Comparison of ENCODE assay signal across 9 mouse cellular contexts in genomic region chr4:137897298-137897612, GRCm38 (mm10). TPM values are rescaled to one million over a fixed set of nuclear protein-coding genes. Genes with fewer than 3 reads are reported as not detected.
DNase-seq lines count a peak whose midpoint lies in the region; ATAC-seq and TF ChIP-seq lines count a peak whose summit lies in the region.
"Had no signal": no experiment of that assay in that cellular context is flagged by ENCODE, and none has a peak within 500 bp of the region (broad histone marks: within the 10 kb centered on the region; RNA-seq: fewer than 3 reads in every experiment).

No protein-coding gene starts in this region.

- DNase-seq in liver, adult 2 months (ENCODE audit: extremely low read depth, low read depth, low spot score), result peak; percentile 36
- DNase-seq in liver, postnatal 0 days, result no peak
- DNase-seq in fibroblast of lung, adult 2 months (ENCODE audit: low read depth), result peak; percentile 65
- no peak for DNase-seq in heart, embryonic 10.5 days (ENCODE audit: low spot score)
- DNase-seq in limb, embryonic 14.5 days (ENCODE audit: low spot score), result peak; percentile 86
- DNase-seq in thymus, postnatal 25 days, result no peak

- TF ChIP-seq CTCF in liver, adult 2 months (IDR thresholded peaks at IDR 0.05; ENCODE audit: low read depth, low read length), result no peak
- TF ChIP-seq CTCF in liver, postnatal 0 days (IDR thresholded peaks at IDR 0.05; ENCODE audit: low read depth), result no peak
- no peak for TF ChIP-seq CTCF in olfactory bulb, adult 2 months (IDR thresholded peaks at IDR 0.05; ENCODE audit: insufficient read depth, low read depth, low read length)

- TF ChIP-seq EP300 in liver, postnatal 0 days (IDR thresholded peaks at IDR 0.05; ENCODE audit: low read depth), result no peak

- H3K9me3 ChIP-seq in liver, postnatal 0 days (ENCODE audit: low read length), result no peaks in the 10 kb centered on the region
- H3K9me3 ChIP-seq in heart, embryonic 10.5 days, result no peaks in the 10 kb centered on the region
- H3K9me3 ChIP-seq in kidney, embryonic 14.5 days (ENCODE audit: control insufficient read depth, low read length), result no peaks in the 10 kb centered on the region
- H3K9me3 ChIP-seq in limb, embryonic 14.5 days (ENCODE audit: control insufficient read depth, low read length), result no peaks in the 10 kb centered on the region

- H3K79me2 ChIP-seq in liver, adult 2 months (ENCODE audit: control insufficient read depth, insufficient read depth, low read length), result peaks cover 55% of the 10 kb centered on the region

- no peaks in the 10 kb centered on the region for H3K27me3 ChIP-seq in liver, adult 2 months (ENCODE audit: control insufficient read depth, insufficient read depth, low read length)
- no peaks in the 10 kb centered on the region for H3K27me3 ChIP-seq in liver, postnatal 0 days (ENCODE audit: insufficient read depth, low read length)
- no peaks in the 10 kb centered on the region for H3K27me3 ChIP-seq in heart, embryonic 10.5 days (ENCODE audit: insufficient read depth, poor library complexity, severe bottlenecking)
- H3K27me3 ChIP-seq in kidney, embryonic 14.5 days (ENCODE audit: control insufficient read depth, insufficient read depth, low read length), result no peaks in the 10 kb centered on the region
- no peaks in the 10 kb centered on the region for H3K27me3 ChIP-seq in limb, embryonic 14.5 days (ENCODE audit: control insufficient read depth, insufficient read depth, low read length)

- no peak overlapping the region for H3K9ac ChIP-seq in liver, adult 2 months (ENCODE audit: low read depth, low read length)
- H3K9ac ChIP-seq in liver, postnatal 0 days (replicated peaks), result no peak overlapping the region
- peak overlapping the region; percentile 8; the same call in 1 of the 2 replicates for H3K9ac ChIP-seq in kidney, embryonic 14.5 days (ENCODE audit: low read depth, low read length)
- peak overlapping the region; percentile 34; the same call in 1 of the 2 replicates for H3K9ac ChIP-seq in limb, embryonic 14.5 days (ENCODE audit: low read depth, low read length, severe bottlenecking)

- H3K36me3 ChIP-seq in liver, adult 2 months (ENCODE audit: control insufficient read depth, insufficient read depth, low read length), result no peaks in the 10 kb centered on the region
- 0 out of 2 replicates have a peak, but pooled peaks cover 5% of the 10 kb centered on the region for H3K36me3 ChIP-seq in liver, postnatal 0 days (replicated peaks; ENCODE audit: insufficient read depth, low read length)
- 0 out of 2 replicates have a peak, but pooled peaks cover 6% of the 10 kb centered on the region for H3K36me3 ChIP-seq in heart, embryonic 10.5 days
- H3K36me3 ChIP-seq in kidney, embryonic 14.5 days (ENCODE audit: control insufficient read depth, insufficient read depth, low read length), result no peaks in the 10 kb centered on the region
- no peaks in the 10 kb centered on the region for H3K36me3 ChIP-seq in limb, embryonic 14.5 days (ENCODE audit: control insufficient read depth, insufficient read depth, low read length)

- ATAC-seq in liver, postnatal 0 days, result no peak
- peak; percentile 58 for ATAC-seq in kidney, embryonic 14.5 days (ENCODE audit: low FRiP score, low TSS enrichment)
- ATAC-seq in limb, embryonic 14.5 days (ENCODE audit: low FRiP score, low read depth), result peak; percentile 44

- TF ChIP-seq POLR2A in liver, adult 2 months (IDR thresholded peaks at IDR 0.05; ENCODE audit: extremely low read depth, insufficient read depth, low read length), result no peak
- TF ChIP-seq POLR2A in limb, embryonic 14.5 days (IDR thresholded peaks at IDR 0.05; ENCODE audit: borderline replicate concordance, extremely low read depth, insufficient read depth, insufficient read length), result no peak
- TF ChIP-seq POLR2A in olfactory bulb, adult 2 months (IDR thresholded peaks at IDR 0.05; ENCODE audit: insufficient read depth, low read depth, low read length), result no peak

- WGBS in liver, adult 2 months, result 26% methylated on average over 8 of the region's 8 CpGs
- WGBS in liver, postnatal 0 days (ENCODE audit: insufficient replicate concordance), result 52% methylated on average over 8 of the region's 8 CpGs
- 14% methylated on average over 8 of the region's 8 CpGs for WGBS in heart, embryonic 10.5 days
- WGBS in kidney, embryonic 14.5 days, result 18% methylated on average over 8 of the region's 8 CpGs
- 6% methylated on average over 8 of the region's 8 CpGs for WGBS in limb, embryonic 14.5 days
- WGBS in olfactory bulb, adult 2 months, result 15% methylated on average over 8 of the region's 8 CpGs

- no peak overlapping the region for H3K27ac ChIP-seq in liver, adult 2 months (replicated peaks; ENCODE audit: insufficient read depth, low read depth, low read length)
- no peak overlapping the region for H3K27ac ChIP-seq in liver, postnatal 0 days (ENCODE audit: low read depth)
- H3K27ac ChIP-seq in heart, embryonic 10.5 days, result peak overlapping the region; percentile 80
- 0 out of 2 replicates have a peak overlapping the region, but pooled peaks have one; percentile 44 for H3K27ac ChIP-seq in kidney, embryonic 14.5 days (ENCODE audit: low read depth, low read length)
- H3K27ac ChIP-seq in limb, embryonic 14.5 days (replicated peaks; ENCODE audit: low read depth, low read length), result peak overlapping the region; percentile 79
- H3K27ac ChIP-seq in olfactory bulb, adult 2 months (ENCODE audit: insufficient read depth, low read depth, low read length), result peak overlapping the region; percentile 21; the same call in 1 of the 2 replicates

- H3K4me1 ChIP-seq in liver, adult 2 months (ENCODE audit: control insufficient read depth, insufficient read depth, low read length), result peaks cover 26% of the 10 kb centered on the region
- H3K4me1 ChIP-seq in liver, postnatal 0 days (ENCODE audit: insufficient read depth), result no peaks in the 10 kb centered on the region
- peaks cover 64% of the 10 kb centered on the region for H3K4me1 ChIP-seq in heart, embryonic 10.5 days
- peaks cover 35% of the 10 kb centered on the region for H3K4me1 ChIP-seq in kidney, embryonic 14.5 days (ENCODE audit: control insufficient read depth, insufficient read depth, low read length)
- H3K4me1 ChIP-seq in limb, embryonic 14.5 days (ENCODE audit: control insufficient read depth, insufficient read depth, low read length), result peaks cover 45% of the 10 kb centered on the region
- H3K4me1 ChIP-seq in olfactory bulb, adult 2 months (ENCODE audit: control insufficient read depth, insufficient read depth, low read length), result peaks cover 49% of the 10 kb centered on the region

- no peak overlapping the region for H3K4me3 ChIP-seq in liver, adult 2 months (ENCODE audit: insufficient read depth, low read depth, low read length)
- H3K4me3 ChIP-seq in liver, postnatal 0 days (ENCODE audit: low read depth, low read length), result no peak overlapping the region
- no peak overlapping the region for H3K4me3 ChIP-seq in heart, embryonic 10.5 days
- H3K4me3 ChIP-seq in kidney, embryonic 14.5 days (ENCODE audit: low read length), result no peak overlapping the region
- no peak overlapping the region for H3K4me3 ChIP-seq in limb, embryonic 14.5 days (replicated peaks; ENCODE audit: low read length)
- H3K4me3 ChIP-seq in olfactory bulb, adult 2 months (ENCODE audit: insufficient read depth, low read depth, low read length), result no peak overlapping the region
- H3K4me3 ChIP-seq: erythroblast, embryonic 14.5 days had no signal

- H3K4me2 ChIP-seq in liver, postnatal 0 days (ENCODE audit: low read depth, low read length), result no peak overlapping the region
- no peak overlapping the region for H3K4me2 ChIP-seq in kidney, embryonic 14.5 days (replicated peaks; ENCODE audit: low read depth, low read length)
- peak overlapping the region; percentile 20; the same call in 1 of the 2 replicates for H3K4me2 ChIP-seq in limb, embryonic 14.5 days (replicated peaks; ENCODE audit: low read depth, low read length, severe bottlenecking)

RNA-seq across cellular contexts. Expression of gene Ece1, which starts 35.2 kb away (rescaled TPM):
- 430 and 630 TPM in 2 replicates for total RNA-seq in liver, adult 2 months (2014; rRNA removed)
- 55.2 and 213 TPM in 2 replicates for polyA plus RNA-seq in liver, adult 2 months (2012; rRNA removed)
- polyA plus RNA-seq in liver, postnatal 0 days (2015; fragmentation: Nextera tagmentation; extraction: Ambion mirVana), result 32.9 and 35.7 TPM in 2 replicates
- polyA plus RNA-seq in heart, embryonic 10.5 days (2016; fragmentation: Nextera tagmentation; extraction: Ambion mirVana), result 118 and 165 TPM in 2 replicates
- polyA plus RNA-seq in kidney, embryonic 14.5 days (2014; fragmentation: Nextera tagmentation; extraction: Ambion mirVana), result 35.0 and 69.0 TPM in 2 replicates
- 28.9 and 42.4 TPM in 2 replicates for polyA plus RNA-seq in limb, embryonic 14.5 days (2012; rRNA removed)
- polyA plus RNA-seq in limb, embryonic 14.5 days (2014; fragmentation: Nextera tagmentation; extraction: Ambion mirVana), result 44.3 and 45.7 TPM in 2 replicates
- polyA plus RNA-seq in olfactory bulb, adult 2 months (2012; ENCODE audit: insufficient read depth, insufficient read length, low replicate concordance, missing spikeins), result not detected in 2 replicates

Comparison
In these comparisons a context has a peak if more than half of its experiments do, and no peak if none do; other contexts are left out.
1. DNase-seq: peak in liver, adult 2 months (single experiment), fibroblast of lung, adult 2 months (single experiment) and limb, embryonic 14.5 days (single experiment); none in liver, postnatal 0 days (single experiment), heart, embryonic 10.5 days (single experiment) and thymus, postnatal 25 days (single experiment).
2. H3K27ac ChIP-seq: peak in heart, embryonic 10.5 days (single experiment), kidney, embryonic 14.5 days (single experiment), limb, embryonic 14.5 days (single experiment) and olfactory bulb, adult 2 months (single experiment); none in liver, adult 2 months (single experiment) and liver, postnatal 0 days (single experiment).
3. H3K9ac ChIP-seq: peak in kidney, embryonic 14.5 days (single experiment) and limb, embryonic 14.5 days (single experiment); none in liver, adult 2 months (single experiment) and liver, postnatal 0 days (single experiment).